ENCODE assay signal across 7 mouse cellular contexts in genomic region chr12:71830139-71830538, GRCm38 (mm10). TPM values are rescaled to one million over a fixed set of nuclear protein-coding genes. Genes with fewer than 3 reads are reported as not detected.
DNase-seq lines count a peak whose midpoint lies in the region; ATAC-seq and TF ChIP-seq lines count a peak whose summit lies in the region.

No protein-coding gene starts in this region.

- WGBS in embryonic facial prominence, embryonic 15.5 days, result 10% methylated on average over 10 of the region's 10 CpGs
- 14% methylated on average over 10 of the region's 10 CpGs for WGBS in limb, embryonic 14.5 days
- WGBS in stomach, embryonic 14.5 days, result 18% methylated on average over 10 of the region's 10 CpGs

- no peaks in the 10 kb centered on the region for H3K27me3 ChIP-seq in embryonic facial prominence, embryonic 15.5 days
- H3K27me3 ChIP-seq in limb, embryonic 14.5 days (ENCODE audit: control insufficient read depth, insufficient read depth, low read length), result no peaks in the 10 kb centered on the region
- no peaks in the 10 kb centered on the region; the same call in 1 of the 2 replicates for H3K27me3 ChIP-seq in stomach, embryonic 14.5 days (ENCODE audit: control insufficient read depth, insufficient read depth, low read length)

- peaks cover 27% of the 10 kb centered on the region for H3K4me1 ChIP-seq in embryonic facial prominence, embryonic 15.5 days
- H3K4me1 ChIP-seq in limb, embryonic 14.5 days (ENCODE audit: control insufficient read depth, insufficient read depth, low read length), result peaks cover 14% of the 10 kb centered on the region
- H3K4me1 ChIP-seq in stomach, embryonic 14.5 days (ENCODE audit: control insufficient read depth, insufficient read depth, low read length), result peaks cover 12% of the 10 kb centered on the region; the same call in 1 of the 2 replicates

- H3K4me3 ChIP-seq in embryonic facial prominence, embryonic 15.5 days (replicated peaks), result peak overlapping the region; percentile 94
- H3K4me3 ChIP-seq in limb, embryonic 14.5 days (replicated peaks; ENCODE audit: low read length), result peak overlapping the region; percentile 81
- peak overlapping the region; percentile 75 for H3K4me3 ChIP-seq in stomach, embryonic 14.5 days (ENCODE audit: low read depth, low read length)

- peak overlapping the region; percentile 59 for H3K4me2 ChIP-seq in embryonic facial prominence, embryonic 15.5 days (replicated peaks)
- H3K4me2 ChIP-seq in limb, embryonic 14.5 days (replicated peaks; ENCODE audit: low read depth, low read length, severe bottlenecking), result peak overlapping the region; percentile 48
- H3K4me2 ChIP-seq in stomach, embryonic 14.5 days (replicated peaks; ENCODE audit: low read depth, low read length), result peak overlapping the region; percentile 53

- H3K9ac ChIP-seq in embryonic facial prominence, embryonic 15.5 days, result 0 out of 2 replicates have a peak overlapping the region, but pooled peaks have one; percentile 24
- H3K9ac ChIP-seq in limb, embryonic 14.5 days (ENCODE audit: low read depth, low read length, severe bottlenecking), result peak overlapping the region; percentile 57
- peak overlapping the region; percentile 29; the same call in 1 of the 2 replicates for H3K9ac ChIP-seq in stomach, embryonic 14.5 days (replicated peaks; ENCODE audit: low read depth, low read length)

- H3K27ac ChIP-seq in embryonic facial prominence, embryonic 15.5 days (replicated peaks), result 0 out of 2 replicates have a peak overlapping the region, but pooled peaks have one; percentile 4
- H3K27ac ChIP-seq in limb, embryonic 14.5 days (replicated peaks; ENCODE audit: low read depth, low read length), result no peak overlapping the region
- H3K27ac ChIP-seq in stomach, embryonic 14.5 days (ENCODE audit: low read length), result no peak overlapping the region

- peak; percentile 10 for DNase-seq in right cerebral cortex, postnatal 4 days
- no peak for DNase-seq in right cerebral cortex, postnatal 36 days (ENCODE audit: low spot score in 2 of 2)
- DNase-seq in limb, embryonic 14.5 days (ENCODE audit: low spot score), result no peak
- DNase-seq in layer of hippocampus, postnatal 36 days, result no peak

- no peak for TF ChIP-seq POLR2A in limb, embryonic 14.5 days (IDR thresholded peaks at IDR 0.05; ENCODE audit: borderline replicate concordance, extremely low read depth, insufficient read depth, insufficient read length)

- H3K9me3 ChIP-seq in embryonic facial prominence, embryonic 15.5 days (replicated peaks), result no peaks in the 10 kb centered on the region
- H3K9me3 ChIP-seq in limb, embryonic 14.5 days (ENCODE audit: control insufficient read depth, low read length), result no peaks in the 10 kb centered on the region
- no peaks in the 10 kb centered on the region for H3K9me3 ChIP-seq in stomach, embryonic 14.5 days (ENCODE audit: control insufficient read depth, low read depth, low read length)

- no peak for ATAC-seq in embryonic facial prominence, embryonic 15.5 days (ENCODE audit: insufficient number of reproducible peaks, low FRiP score, low TSS enrichment, low read depth)
- no peak for ATAC-seq in limb, embryonic 14.5 days (ENCODE audit: low FRiP score, low read depth)
- ATAC-seq in stomach, embryonic 14.5 days (ENCODE audit: insufficient number of reproducible peaks, insufficient read depth, low FRiP score, low read depth), result no peak
- no peak for ATAC-seq in activated CD4-positive, CD25-positive, alpha-beta regulatory T cell, adult 4 months

- H3K36me3 ChIP-seq in embryonic facial prominence, embryonic 15.5 days, result no peaks in the 10 kb centered on the region
- no peaks in the 10 kb centered on the region for H3K36me3 ChIP-seq in limb, embryonic 14.5 days (ENCODE audit: control insufficient read depth, insufficient read depth, low read length)
- H3K36me3 ChIP-seq in stomach, embryonic 14.5 days (ENCODE audit: control insufficient read depth, insufficient read depth, low read length), result no peaks in the 10 kb centered on the region

RNA-seq across cellular contexts. Expression of gene Daam1, which starts 0.7 kb away (rescaled TPM):
- polyA plus RNA-seq in embryonic facial prominence, embryonic 15.5 days (2015; fragmentation: Nextera tagmentation; extraction: Ambion mirVana), result 11.7 TPM in 2 replicates
- polyA plus RNA-seq in limb, embryonic 14.5 days (2012; rRNA removed), result 9.3 and 10.7 TPM in 2 replicates
- 11.3 and 11.8 TPM in 2 replicates for polyA plus RNA-seq in limb, embryonic 14.5 days (2014; fragmentation: Nextera tagmentation; extraction: Ambion mirVana)
- 18.6 and 19.7 TPM in 2 replicates for polyA plus RNA-seq in stomach, embryonic 14.5 days (2014; fragmentation: Nextera tagmentation; extraction: Ambion mirVana)
- 10 to 100 TPM; 66.6 to 71.9 TPM for total RNA-seq in layer of hippocampus, postnatal 36 days (2021)
- polyA plus RNA-seq in activated CD4-positive, CD25-positive, alpha-beta regulatory T cell, adult 4 months (2017; shearing (Covaris generic)), result 1 to 10 TPM; 1.9 to 2.0 TPM
